Mouse (Mus musculus) brain, embryonic 14.5 days (tissue): ENCODE results near the gene Gpr150.

Experiments used
- CTCF ChIP-seq: fragments of 200-500 bp; IDR thresholded peaks from 2 replicates; pipeline ENCODE4 v1.5.1; 2012; ENCODE audit warnings: inconsistent platforms, mild to moderate bottlenecking, moderate library complexity, borderline replicate concordance; ENCODE audit not compliant: insufficient read depth, insufficient read length; ENCODE audit errors: extremely low read depth
- POLR2A ChIP-seq: fragments of 200-500 bp; IDR thresholded peaks from 2 replicates; pipeline ENCODE4 v1.6.1; 2012; ENCODE audit warnings: mild to moderate bottlenecking, inconsistent platforms, borderline replicate concordance; ENCODE audit not compliant: poor library complexity, insufficient read depth, insufficient read length, severe bottlenecking; ENCODE audit errors: extremely low read depth

DNA sequence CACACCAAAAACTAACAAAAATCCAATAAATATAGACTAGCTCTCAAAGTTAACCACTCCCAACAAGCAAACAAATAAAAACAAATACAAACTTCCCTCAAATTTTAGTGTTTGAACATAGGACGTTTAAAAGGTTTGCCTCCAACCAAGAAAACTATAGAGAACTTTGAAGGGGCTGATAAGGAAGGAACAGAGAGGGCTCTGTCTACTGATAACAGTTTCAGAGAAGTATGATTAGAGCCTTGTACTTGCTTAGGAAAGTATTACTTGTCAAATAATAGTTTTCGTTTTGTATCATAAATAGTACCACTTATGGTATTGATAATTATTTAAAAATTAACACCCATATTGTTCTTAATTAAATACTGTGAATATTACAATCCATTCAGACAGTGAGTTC, 42.3 kb downstream of the Gpr150 start:
- no peak for TF ChIP-seq CTCF
- no peak for TF ChIP-seq POLR2A
